ENCODE assay signal across 8 mouse cellular contexts in genomic region chr11:67922755-67923125, GRCm38 (mm10). TPM values are rescaled to one million over a fixed set of nuclear protein-coding genes. Genes with fewer than 3 reads are reported as not detected.
A peak's percentile ranks its signal among the peaks of the same experiment; 100 is the strongest.
DNase-seq lines count a peak whose midpoint lies in the region; ATAC-seq and TF ChIP-seq lines count a peak whose summit lies in the region.

No protein-coding gene starts in this region.

- H3K4me1 ChIP-seq in hindbrain, embryonic 15.5 days (replicated peaks): peaks cover 18% of the 10 kb centered on the region
- H3K4me1 ChIP-seq in limb, embryonic 10.5 days: peaks cover 25% of the 10 kb centered on the region
- H3K4me1 ChIP-seq in midbrain, embryonic 12.5 days: peaks cover 15% of the 10 kb centered on the region
- H3K4me1 ChIP-seq in stomach, embryonic 14.5 days (ENCODE audit: control insufficient read depth, insufficient read depth, low read length): no peaks in the 10 kb centered on the region

- H3K4me2 ChIP-seq in hindbrain, embryonic 15.5 days: peak overlapping the region; percentile 100
- H3K4me2 ChIP-seq in midbrain, embryonic 12.5 days (replicated peaks): peak overlapping the region; percentile 100
- H3K4me2 ChIP-seq in stomach, embryonic 14.5 days (replicated peaks; ENCODE audit: low read depth, low read length): peak overlapping the region; percentile 100

- H3K27ac ChIP-seq in hindbrain, embryonic 15.5 days (replicated peaks): no peak overlapping the region
- H3K27ac ChIP-seq in limb, embryonic 10.5 days: no peak overlapping the region
- no peak overlapping the region for H3K27ac ChIP-seq in midbrain, embryonic 12.5 days (replicated peaks)
- H3K27ac ChIP-seq in stomach, embryonic 14.5 days (ENCODE audit: low read length): peak overlapping the region; percentile 86

- H3K9ac ChIP-seq in hindbrain, embryonic 15.5 days: no peak overlapping the region
- H3K9ac ChIP-seq in midbrain, embryonic 12.5 days (replicated peaks): no peak overlapping the region
- no peak overlapping the region for H3K9ac ChIP-seq in stomach, embryonic 14.5 days (replicated peaks; ENCODE audit: low read depth, low read length)

- in situ Hi-C loops in Patski (cut with MboI; ENCODE audit: low pct_unique_long_range_greater_than_20kb): loop anchor here (5.0 kb wide), 1 partner anchor 100 kb away; no protein-coding TSS in a partner anchor

- TF ChIP-seq CTCF in Patski (IDR thresholded peaks at IDR 0.05): peak; percentile 66

- no peak for DNase-seq in Patski (ENCODE audit: low read depth, low spot score)
- DNase-seq in c-Kit-positive CD71-negative TER-119-negative erythroid progenitor cells, embryonic 14.5 days (ENCODE audit: low read depth): peak; percentile 46
- peak; percentile 38 for DNase-seq in gastrocnemius, adult 18-20 months (ENCODE audit: low spot score)
- peak; percentile 80 for DNase-seq in limb, embryonic 10.5 days (ENCODE audit: low spot score)
- DNase-seq in T-cell, adult 2 months (ENCODE audit: low spot score): no peak

- H3K36me3 ChIP-seq in hindbrain, embryonic 15.5 days: no peaks in the 10 kb centered on the region
- no peaks in the 10 kb centered on the region for H3K36me3 ChIP-seq in limb, embryonic 10.5 days
- no peaks in the 10 kb centered on the region for H3K36me3 ChIP-seq in midbrain, embryonic 12.5 days
- no peaks in the 10 kb centered on the region for H3K36me3 ChIP-seq in stomach, embryonic 14.5 days (ENCODE audit: control insufficient read depth, insufficient read depth, low read length)

- POLR2A ChIA-PET in Patski (lab: Charles Lee): interaction anchor here (1.4 to 1.6 kb wide), 3 partner anchors 13 to 95 kb away, joined by 4 to 6 read pairs (median 4); no protein-coding TSS in a partner anchor

- ATAC-seq in Patski: peak; percentile 73
- ATAC-seq in hindbrain, embryonic 15.5 days (ENCODE audit: low FRiP score, low read depth): peak; percentile 66
- ATAC-seq in midbrain, embryonic 12.5 days (ENCODE audit: low FRiP score, low read depth): peak; percentile 87
- peak; percentile 71 for ATAC-seq in stomach, embryonic 14.5 days (ENCODE audit: insufficient number of reproducible peaks, insufficient read depth, low FRiP score, low read depth)

- H3K9me3 ChIP-seq in hindbrain, embryonic 15.5 days: no peaks in the 10 kb centered on the region
- H3K9me3 ChIP-seq in limb, embryonic 10.5 days (replicated peaks): no peaks in the 10 kb centered on the region
- no peaks in the 10 kb centered on the region for H3K9me3 ChIP-seq in midbrain, embryonic 12.5 days
- no peaks in the 10 kb centered on the region for H3K9me3 ChIP-seq in stomach, embryonic 14.5 days (ENCODE audit: control insufficient read depth, low read depth, low read length)

- peak overlapping the region; percentile 58 for H3K4me3 ChIP-seq in hindbrain, embryonic 15.5 days
- H3K4me3 ChIP-seq in limb, embryonic 10.5 days: peak overlapping the region; percentile 74
- H3K4me3 ChIP-seq in midbrain, embryonic 12.5 days: peak overlapping the region; percentile 78
- peak overlapping the region; percentile 71 for H3K4me3 ChIP-seq in stomach, embryonic 14.5 days (ENCODE audit: low read depth, low read length)

- CTCF ChIA-PET in Patski (lab: Charles Lee): interaction anchor here (1.2 to 2.0 kb wide), 9 partner anchors 11 to 594 kb away, joined by 3 to 5 read pairs (median 4); no protein-coding TSS in a partner anchor

- under 1% methylated on average over 12 of the region's 12 CpGs for WGBS in hindbrain, embryonic 15.5 days
- WGBS in limb, embryonic 10.5 days: 0% methylated on average over 12 of the region's 12 CpGs
- under 1% methylated on average over 12 of the region's 12 CpGs for WGBS in midbrain, embryonic 12.5 days
- WGBS in stomach, embryonic 14.5 days: 1% methylated on average over 12 of the region's 12 CpGs

- H3K27me3 ChIP-seq in Patski: no peaks in the 10 kb centered on the region
- peaks cover 25% of the 10 kb centered on the region for H3K27me3 ChIP-seq in hindbrain, embryonic 15.5 days
- H3K27me3 ChIP-seq in limb, embryonic 10.5 days (ENCODE audit: low read depth, poor library complexity, severe bottlenecking): peaks cover 40% of the 10 kb centered on the region
- peaks cover 36% of the 10 kb centered on the region for H3K27me3 ChIP-seq in midbrain, embryonic 12.5 days
- H3K27me3 ChIP-seq in stomach, embryonic 14.5 days (ENCODE audit: control insufficient read depth, insufficient read depth, low read length): no peaks in the 10 kb centered on the region

RNA-seq across cellular contexts. Expression of gene Usp43, which starts 0.8 kb away (rescaled TPM):
- polyA plus RNA-seq in Patski (2021): 6.6 TPM
- under 1 TPM; 0.40 to 0.57 TPM for total RNA-seq in gastrocnemius, adult 18-20 months (2021)
- 0.46 and 0.97 TPM in 2 replicates for polyA plus RNA-seq in hindbrain, embryonic 15.5 days (2015; fragmentation: Nextera tagmentation; extraction: Ambion mirVana)
- 0.46 and 1.1 TPM in 2 replicates for polyA plus RNA-seq in limb, embryonic 10.5 days (2016; fragmentation: Nextera tagmentation; extraction: Ambion mirVana)
- 0.63 and 0.71 TPM in 2 replicates for polyA plus RNA-seq in midbrain, embryonic 12.5 days (2016; fragmentation: Nextera tagmentation; extraction: Ambion mirVana)
- 3.5 and 3.9 TPM in 2 replicates for polyA plus RNA-seq in stomach, embryonic 14.5 days (2014; fragmentation: Nextera tagmentation; extraction: Ambion mirVana)

RNA-seq across cellular contexts. Expression of gene Cfap52, which starts 42.7 kb away (rescaled TPM):
- polyA plus RNA-seq in Patski (2021): 1.9 TPM
- total RNA-seq in gastrocnemius, adult 18-20 months (2021): 1 to 10 TPM; 1.7 to 6.1 TPM
- 4.1 and 7.1 TPM in 2 replicates for polyA plus RNA-seq in hindbrain, embryonic 15.5 days (2015; fragmentation: Nextera tagmentation; extraction: Ambion mirVana)
- polyA plus RNA-seq in limb, embryonic 10.5 days (2016; fragmentation: Nextera tagmentation; extraction: Ambion mirVana): 0.34 and 0.41 TPM in 2 replicates
- 0.57 and 1.2 TPM in 2 replicates for polyA plus RNA-seq in midbrain, embryonic 12.5 days (2016; fragmentation: Nextera tagmentation; extraction: Ambion mirVana)
- polyA plus RNA-seq in stomach, embryonic 14.5 days (2014; fragmentation: Nextera tagmentation; extraction: Ambion mirVana): 0.48 and 1.3 TPM in 2 replicates

RNA-seq across cellular contexts. Expression of gene Stx8, which starts 43.3 kb away (rescaled TPM):
- 64.8 TPM for polyA plus RNA-seq in Patski (2021)
- 10 to 100 TPM; 22.6 to 25.3 TPM for total RNA-seq in gastrocnemius, adult 18-20 months (2021)
- polyA plus RNA-seq in hindbrain, embryonic 15.5 days (2015; fragmentation: Nextera tagmentation; extraction: Ambion mirVana): 58.0 and 59.5 TPM in 2 replicates
- polyA plus RNA-seq in limb, embryonic 10.5 days (2016; fragmentation: Nextera tagmentation; extraction: Ambion mirVana): 39.5 and 43.7 TPM in 2 replicates
- polyA plus RNA-seq in midbrain, embryonic 12.5 days (2016; fragmentation: Nextera tagmentation; extraction: Ambion mirVana): 61.0 and 68.3 TPM in 2 replicates
- polyA plus RNA-seq in stomach, embryonic 14.5 days (2014; fragmentation: Nextera tagmentation; extraction: Ambion mirVana): 60.4 and 68.5 TPM in 2 replicates

Comparison
In these comparisons a context has a peak if more than half of its experiments do, and no peak if none do; other contexts are left out.
1. DNase-seq: peak in c-Kit-positive CD71-negative TER-119-negative erythroid progenitor cells, embryonic 14.5 days (single experiment), gastrocnemius, adult 18-20 months (single experiment) and limb, embryonic 10.5 days (single experiment); none in Patski (single experiment) and T-cell, adult 2 months (single experiment).
2. Peak in every context shown above with its lines, with median percentiles within 50 percentile points of each other: ATAC-seq, H3K4me2 ChIP-seq and H3K4me3 ChIP-seq.